Comparison of ENCODE assay signal across 8 mouse cellular contexts in the genomic region with DNA sequence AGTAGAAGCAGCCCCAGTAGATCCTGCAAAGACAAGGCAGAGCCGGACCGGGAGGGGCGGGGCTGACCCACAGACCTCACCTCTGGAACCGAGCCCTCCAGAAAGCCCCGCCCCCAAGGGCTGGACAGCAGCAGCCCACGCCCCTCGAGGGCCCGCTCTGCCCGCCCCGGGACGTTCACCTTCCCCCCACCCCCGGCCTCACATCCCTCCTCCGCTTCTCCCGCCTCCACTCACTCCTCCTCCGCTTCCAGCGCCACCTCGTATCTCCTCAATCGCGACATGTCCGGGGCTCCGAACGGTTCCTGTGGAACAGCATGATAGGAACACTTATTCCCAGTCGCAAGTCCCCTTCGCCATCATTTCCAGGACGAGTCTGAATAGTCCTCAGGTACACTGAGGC. TPM values are rescaled to one million over a fixed set of nuclear protein-coding genes. Genes with fewer than 3 reads are reported as not detected.
DNase-seq lines count a peak whose midpoint lies in the region; ATAC-seq and TF ChIP-seq lines count a peak whose summit lies in the region.
"Not testable (repeated sequence)": the region's sequence is repeated elsewhere in the genome, so short reads cannot be mapped to it uniquely, and the experiment has no call there.

No protein-coding gene starts in this region.

- not testable (repeated sequence) for TF ChIP-seq POLR2A in liver, adult 2 months (IDR thresholded peaks at IDR 0.05; ENCODE audit: extremely low read depth, insufficient read depth, low read length)

- H3K4me2 ChIP-seq in embryonic facial prominence, embryonic 13.5 days = peak overlapping the region; percentile 54
- peak overlapping the region; percentile 56 for H3K4me2 ChIP-seq in intestine, postnatal 0 days (replicated peaks; ENCODE audit: low read depth)
- peak overlapping the region; percentile 41 for H3K4me2 ChIP-seq in midbrain, embryonic 14.5 days (ENCODE audit: low read length)

- 1% methylated on average over 18 of the region's 25 CpGs for WGBS in embryonic facial prominence, embryonic 13.5 days
- 0% methylated on average over 14 of the region's 25 CpGs for WGBS in intestine, postnatal 0 days
- WGBS in liver, adult 2 months = 0% methylated on average over 18 of the region's 25 CpGs
- under 1% methylated on average over 16 of the region's 25 CpGs for WGBS in midbrain, embryonic 14.5 days

- H3K36me3 ChIP-seq in embryonic facial prominence, embryonic 13.5 days; intestine, postnatal 0 days (ENCODE audit: control insufficient read depth, insufficient read depth); liver, adult 2 months (ENCODE audit: control insufficient read depth, insufficient read depth, low read length); midbrain, embryonic 14.5 days (ENCODE audit: control insufficient read depth, insufficient read depth, low read length): not testable (repeated sequence)

- ATAC-seq in embryonic facial prominence, embryonic 13.5 days (ENCODE audit: insufficient number of reproducible peaks, insufficient read depth, low FRiP score, low TSS enrichment, low read depth); intestine, postnatal 0 days; midbrain, embryonic 14.5 days (ENCODE audit: low FRiP score, low TSS enrichment): not testable (repeated sequence)

- DNase-seq in 3134 (ENCODE audit: extremely low read depth, insufficient read length, low spot score) = peak; percentile 83
- DNase-seq in adrenal gland, postnatal 4 days (ENCODE audit: low spot score in 2 of 2) = peak; percentile 46 to 70
- DNase-seq in heart, adult 9 months (ENCODE audit: low spot score in 2 of 2) = peak; percentile 73 to 76
- DNase-seq in liver, adult 2 months (ENCODE audit: extremely low read depth, low read depth, low spot score) = peak; percentile 69
- peak; percentile 60 for DNase-seq in midbrain, embryonic 14.5 days
- DNase-seq in spleen, adult 12 weeks (ENCODE audit: low spot score) = peak; percentile 64

- not testable (repeated sequence) for TF ChIP-seq CTCF in intestine, postnatal 0 days (IDR thresholded peaks at IDR 0.05; ENCODE audit: low read depth); liver, adult 2 months (IDR thresholded peaks at IDR 0.05; ENCODE audit: low read depth, low read length)

- H3K4me3 ChIP-seq in embryonic facial prominence, embryonic 13.5 days = peak overlapping the region; percentile 44
- H3K4me3 ChIP-seq in intestine, postnatal 0 days (ENCODE audit: low read depth, low read length) = peak overlapping the region; percentile 31
- H3K4me3 ChIP-seq in liver, adult 2 months (ENCODE audit: insufficient read depth, low read depth, low read length) = peak overlapping the region; percentile 47
- peak overlapping the region; percentile 39 for H3K4me3 ChIP-seq in midbrain, embryonic 14.5 days (replicated peaks; ENCODE audit: low read depth, low read length)

- not testable (repeated sequence) for H3K9ac ChIP-seq in embryonic facial prominence, embryonic 13.5 days; intestine, postnatal 0 days (ENCODE audit: low read depth, low read length); midbrain, embryonic 14.5 days (replicated peaks; ENCODE audit: low read length)
- H3K9ac ChIP-seq in liver, adult 2 months (ENCODE audit: low read depth, low read length) = 0 out of 2 replicates have a peak overlapping the region, but pooled peaks have one; percentile 25

- not testable (repeated sequence) for H3K4me1 ChIP-seq in embryonic facial prominence, embryonic 13.5 days; intestine, postnatal 0 days (replicated peaks; ENCODE audit: control insufficient read depth, insufficient read depth, low read length); liver, adult 2 months (ENCODE audit: control insufficient read depth, insufficient read depth, low read length); midbrain, embryonic 14.5 days (ENCODE audit: control insufficient read depth, insufficient read depth, low read length)

- peak overlapping the region; percentile 62; the same call in 1 of the 2 replicates for H3K27ac ChIP-seq in embryonic facial prominence, embryonic 13.5 days
- not testable (repeated sequence) for H3K27ac ChIP-seq in intestine, postnatal 0 days (ENCODE audit: low read depth, low read length); midbrain, embryonic 14.5 days (replicated peaks; ENCODE audit: low read depth, low read length)
- peak overlapping the region; percentile 60 for H3K27ac ChIP-seq in liver, adult 2 months (replicated peaks; ENCODE audit: insufficient read depth, low read depth, low read length)

- not testable (repeated sequence) for H3K27me3 ChIP-seq in embryonic facial prominence, embryonic 13.5 days; intestine, postnatal 0 days (replicated peaks; ENCODE audit: control insufficient read depth, insufficient read depth, low read length); liver, adult 2 months (ENCODE audit: control insufficient read depth, insufficient read depth, low read length); midbrain, embryonic 14.5 days (ENCODE audit: control insufficient read depth, insufficient read depth, low read length)

- H3K9me3 ChIP-seq in embryonic facial prominence, embryonic 13.5 days; intestine, postnatal 0 days (ENCODE audit: control insufficient read depth); midbrain, embryonic 14.5 days (ENCODE audit: control insufficient read depth, low read length): not testable (repeated sequence)

- H3K79me2 ChIP-seq in liver, adult 2 months (ENCODE audit: control insufficient read depth, insufficient read depth, low read length) = not testable (repeated sequence)

RNA-seq across cellular contexts. Expression of a gene that starts 0.5 kb away (rescaled TPM):
- 10 to 100 TPM; 36.2 to 40.5 TPM for total RNA-seq in adrenal gland, postnatal 4 days (2021)
- polyA plus RNA-seq in embryonic facial prominence, embryonic 13.5 days (2015; fragmentation: Nextera tagmentation; extraction: Ambion mirVana) = 63.5 and 65.5 TPM in 2 replicates
- polyA plus RNA-seq in intestine, postnatal 0 days (2015; fragmentation: Nextera tagmentation; extraction: Ambion mirVana) = 21.5 and 21.9 TPM in 2 replicates
- 11.9 and 13.1 TPM in 2 replicates for total RNA-seq in liver, adult 2 months (2014; rRNA removed)
- polyA plus RNA-seq in liver, adult 2 months (2012; rRNA removed) = 33.3 and 39.4 TPM in 2 replicates
- polyA plus RNA-seq in midbrain, embryonic 14.5 days (2014; fragmentation: Nextera tagmentation; extraction: Ambion mirVana) = 241 and 335 TPM in 2 replicates

RNA-seq across cellular contexts. Expression of a gene that starts 17.5 kb away (rescaled TPM):
- 10 to 100 TPM; 70.9 to 74.0 TPM for total RNA-seq in adrenal gland, postnatal 4 days (2021)
- 83.8 and 87.7 TPM in 2 replicates for polyA plus RNA-seq in embryonic facial prominence, embryonic 13.5 days (2015; fragmentation: Nextera tagmentation; extraction: Ambion mirVana)
- 46.4 and 50.6 TPM in 2 replicates for polyA plus RNA-seq in intestine, postnatal 0 days (2015; fragmentation: Nextera tagmentation; extraction: Ambion mirVana)
- total RNA-seq in liver, adult 2 months (2014; rRNA removed) = 69.3 and 82.2 TPM in 2 replicates
- 362 and 423 TPM in 2 replicates for polyA plus RNA-seq in liver, adult 2 months (2012; rRNA removed)
- 52.7 and 55.4 TPM in 2 replicates for polyA plus RNA-seq in midbrain, embryonic 14.5 days (2014; fragmentation: Nextera tagmentation; extraction: Ambion mirVana)

RNA-seq across cellular contexts. Expression of a gene that starts 18.5 kb away (rescaled TPM):
- total RNA-seq in adrenal gland, postnatal 4 days (2021) = 10 to 100 TPM; 49.6 to 52.6 TPM
- polyA plus RNA-seq in embryonic facial prominence, embryonic 13.5 days (2015; fragmentation: Nextera tagmentation; extraction: Ambion mirVana) = 43.4 and 47.9 TPM in 2 replicates
- 90.5 and 105 TPM in 2 replicates for polyA plus RNA-seq in intestine, postnatal 0 days (2015; fragmentation: Nextera tagmentation; extraction: Ambion mirVana)
- total RNA-seq in liver, adult 2 months (2014; rRNA removed) = 52.4 and 57.9 TPM in 2 replicates
- 204 and 217 TPM in 2 replicates for polyA plus RNA-seq in liver, adult 2 months (2012; rRNA removed)
- 38.8 and 51.5 TPM in 2 replicates for polyA plus RNA-seq in midbrain, embryonic 14.5 days (2014; fragmentation: Nextera tagmentation; extraction: Ambion mirVana)

RNA-seq across cellular contexts. Expression of a gene that starts 42.6 kb away (rescaled TPM):
- total RNA-seq in adrenal gland, postnatal 4 days (2021) = not detected
- polyA plus RNA-seq in embryonic facial prominence, embryonic 13.5 days (2015; fragmentation: Nextera tagmentation; extraction: Ambion mirVana) = 0.15 and 0.20 TPM in 2 replicates
- not detected in 2 replicates for polyA plus RNA-seq in intestine, postnatal 0 days (2015; fragmentation: Nextera tagmentation; extraction: Ambion mirVana)
- not detected in 2 replicates for total RNA-seq in liver, adult 2 months (2014; rRNA removed)
- not detected in 2 replicates for polyA plus RNA-seq in liver, adult 2 months (2012; rRNA removed)
- 0.47 and 0.70 TPM in 2 replicates for polyA plus RNA-seq in midbrain, embryonic 14.5 days (2014; fragmentation: Nextera tagmentation; extraction: Ambion mirVana)

RNA-seq across cellular contexts. Expression of a gene that starts 50.5 kb away (rescaled TPM):
- 100 to 1,000 TPM in 1 of 2 experiments, 10 to 100 TPM in 1; 90.7 to 103 TPM for total RNA-seq in adrenal gland, postnatal 4 days (2021)
- 123 and 128 TPM in 2 replicates for polyA plus RNA-seq in embryonic facial prominence, embryonic 13.5 days (2015; fragmentation: Nextera tagmentation; extraction: Ambion mirVana)
- polyA plus RNA-seq in intestine, postnatal 0 days (2015; fragmentation: Nextera tagmentation; extraction: Ambion mirVana) = 127 and 144 TPM in 2 replicates
- 33.4 and 40.2 TPM in 2 replicates for total RNA-seq in liver, adult 2 months (2014; rRNA removed)
- polyA plus RNA-seq in liver, adult 2 months (2012; rRNA removed) = 43.2 and 44.5 TPM in 2 replicates
- polyA plus RNA-seq in midbrain, embryonic 14.5 days (2014; fragmentation: Nextera tagmentation; extraction: Ambion mirVana) = 249 and 299 TPM in 2 replicates
